Mouse (Mus musculus): ENCODE measurements at regions not wholly inside any gene's neighbourhood (a gene's known extent, or its start where the extent isn't known, plus 50 kb on each side); places are given as distances from the start of the nearest gene placed in this dataset.

DNA sequence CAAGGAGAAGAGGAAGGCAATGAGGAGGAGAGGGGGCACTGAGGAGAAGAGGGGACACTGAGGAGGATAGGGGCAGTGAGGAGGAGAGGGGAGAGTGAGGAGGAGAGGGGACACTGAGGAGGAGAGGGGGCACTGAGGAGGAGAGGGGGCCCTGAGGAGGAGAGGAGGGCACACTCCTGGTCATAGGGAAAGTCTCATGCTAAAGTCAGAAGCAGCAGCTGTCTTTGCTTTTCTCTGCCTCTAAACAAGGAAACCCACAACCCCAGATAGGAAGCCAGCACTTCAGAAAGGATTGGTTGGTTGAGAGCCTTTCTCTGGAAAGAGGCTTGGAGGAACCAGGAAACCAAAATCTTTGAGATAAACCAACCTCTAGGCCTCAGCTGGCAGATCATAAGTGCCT lies 94.3 kb upstream of the Pgrmc2 start:
- H3K36me3 ChIP-seq (ENCODE audit: control insufficient read depth, insufficient read depth, low read length, poor library complexity, severe bottlenecking): no peaks in the 10 kb centered on the region
- no peak for TF ChIP-seq CTCF (IDR thresholded peaks at IDR 0.05; ENCODE audit: low read depth, low read length)
- no peak for TF ChIP-seq POLR2A (IDR thresholded peaks at IDR 0.05; ENCODE audit: insufficient read depth, low read length)
- no peak for TF ChIP-seq EP300 (IDR thresholded peaks at IDR 0.05; ENCODE audit: insufficient read depth, low read depth, low read length)
- H3K27me3 ChIP-seq (ENCODE audit: control insufficient read depth, insufficient read depth, low read length, poor library complexity, severe bottlenecking): no peaks in the 10 kb centered on the region
- no peak overlapping the region for H3K9ac ChIP-seq (ENCODE audit: low read depth, poor library complexity, severe bottlenecking)
- peaks cover 3% of the 10 kb centered on the region for H3K4me1 ChIP-seq (ENCODE audit: control insufficient read depth, insufficient read depth, low read length)
- H3K9me3 ChIP-seq (replicated peaks; ENCODE audit: control insufficient read depth, insufficient read depth, low read length, poor library complexity, severe bottlenecking): no peaks in the 10 kb centered on the region
- no peak overlapping the region for H3K4me3 ChIP-seq (ENCODE audit: low read depth, low read length)
- no peak overlapping the region for H3K27ac ChIP-seq (ENCODE audit: insufficient read depth, low read length)

- Histone ChIP-seq H3K36me3 (ENCODE audit: control insufficient read depth, insufficient read depth, low read length, poor library complexity, severe bottlenecking) (no peaks in the 10 kb centered on the region), H3K9ac (ENCODE audit: low read depth, poor library complexity, severe bottlenecking) (no peak overlapping the region), H3K4me1 (ENCODE audit: control insufficient read depth, insufficient read depth, low read length) (peaks cover 3% of the 10 kb centered on the region), H3K27me3 (ENCODE audit: control insufficient read depth, insufficient read depth, low read length, poor library complexity, severe bottlenecking) (no peaks in the 10 kb centered on the region), H3K4me3 (ENCODE audit: low read depth, low read length) (no peak overlapping the region), H3K27ac (ENCODE audit: insufficient read depth, low read length) (no peak overlapping the region), H3K9me3 (replicated peaks; ENCODE audit: control insufficient read depth, insufficient read depth, low read length, poor library complexity, severe bottlenecking) (no peaks in the 10 kb centered on the region)
- TF ChIP-seq CTCF (IDR thresholded peaks at IDR 0.05; ENCODE audit: low read depth, low read length) (no peak), EP300 (IDR thresholded peaks at IDR 0.05; ENCODE audit: insufficient read depth, low read depth, low read length) (no peak), POLR2A (IDR thresholded peaks at IDR 0.05; ENCODE audit: insufficient read depth, low read length) (no peak)
Observed at GRCm38 (mm10) chr3:41175356-41175755, 92.5 kb upstream of the Pgrmc2 start.

- H3K4me3 ChIP-seq (ENCODE audit: low read depth, low read length): no peak overlapping the region
- H3K27ac ChIP-seq (ENCODE audit: insufficient read depth, low read length): no peak overlapping the region
- no peaks in the 10 kb centered on the region for H3K27me3 ChIP-seq (ENCODE audit: control insufficient read depth, insufficient read depth, low read length, poor library complexity, severe bottlenecking)
Observed at GRCm38 (mm10) chr3:41173561-41173960, 90.7 kb upstream of the Pgrmc2 start.

GRCm38 (mm10) chr3:41172306-41173215 lies 89.7 kb upstream of the Pgrmc2 start:
- no peak for TF ChIP-seq EP300 (IDR thresholded peaks at IDR 0.05; ENCODE audit: insufficient read depth, low read depth, low read length)
- Histone ChIP-seq H3K27me3 (ENCODE audit: control insufficient read depth, insufficient read depth, low read length, poor library complexity, severe bottlenecking) (no peaks in the 10 kb centered on the region), H3K36me3 (ENCODE audit: control insufficient read depth, insufficient read depth, low read length, poor library complexity, severe bottlenecking) (no peaks in the 10 kb centered on the region), H3K27ac (ENCODE audit: insufficient read depth, low read length) (no peak overlapping the region), H3K9ac (ENCODE audit: low read depth, poor library complexity, severe bottlenecking) (no peak overlapping the region), H3K9me3 (replicated peaks; ENCODE audit: control insufficient read depth, insufficient read depth, low read length, poor library complexity, severe bottlenecking) (no peaks in the 10 kb centered on the region), H3K4me3 (ENCODE audit: low read depth, low read length) (no peak overlapping the region), H3K4me1 (ENCODE audit: control insufficient read depth, insufficient read depth, low read length) (peaks cover 3% of the 10 kb centered on the region)

More at GRCm38 (mm10) chr3:41173561-41173960, 90.7 kb upstream of the Pgrmc2 start:
- TF ChIP-seq CTCF (IDR thresholded peaks at IDR 0.05; ENCODE audit: low read depth, low read length): no peak
- TF ChIP-seq POLR2A (IDR thresholded peaks at IDR 0.05; ENCODE audit: insufficient read depth, low read length): no peak
- TF ChIP-seq EP300 (IDR thresholded peaks at IDR 0.05; ENCODE audit: insufficient read depth, low read depth, low read length): no peak
- Histone ChIP-seq H3K4me1 (ENCODE audit: control insufficient read depth, insufficient read depth, low read length) (peaks cover 3% of the 10 kb centered on the region), H3K9me3 (replicated peaks; ENCODE audit: control insufficient read depth, insufficient read depth, low read length, poor library complexity, severe bottlenecking) (no peaks in the 10 kb centered on the region), H3K9ac (ENCODE audit: low read depth, poor library complexity, severe bottlenecking) (no peak overlapping the region), H3K36me3 (ENCODE audit: control insufficient read depth, insufficient read depth, low read length, poor library complexity, severe bottlenecking) (no peaks in the 10 kb centered on the region)

DNA sequence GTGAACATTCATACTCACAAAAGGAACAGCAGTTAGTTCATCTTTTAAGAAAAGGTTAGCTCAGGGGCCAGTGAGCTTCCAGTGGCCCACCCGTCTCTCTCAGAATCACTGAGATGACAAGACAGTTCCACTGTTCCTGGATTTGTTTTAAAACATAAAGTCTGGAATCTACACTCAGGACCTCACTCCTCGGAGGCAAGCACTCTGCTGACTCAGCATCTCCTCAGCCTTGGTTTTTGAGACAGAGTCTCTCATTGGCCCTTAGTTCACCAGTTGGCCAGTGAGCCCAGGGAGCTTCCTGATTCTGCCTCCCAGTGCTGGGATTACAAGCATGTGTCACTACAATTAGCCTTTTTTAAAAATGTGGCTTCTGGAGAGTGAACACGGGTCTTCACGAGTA lies 88.9 kb upstream of the Pgrmc2 start:
- Histone ChIP-seq H3K27me3 (ENCODE audit: control insufficient read depth, insufficient read depth, low read length, poor library complexity, severe bottlenecking) (no peaks in the 10 kb centered on the region), H3K27ac (ENCODE audit: insufficient read depth, low read length) (no peak overlapping the region), H3K9ac (ENCODE audit: low read depth, poor library complexity, severe bottlenecking) (no peak overlapping the region), H3K9me3 (replicated peaks; ENCODE audit: control insufficient read depth, insufficient read depth, low read length, poor library complexity, severe bottlenecking) (no peaks in the 10 kb centered on the region), H3K4me3 (ENCODE audit: low read depth, low read length) (no peak overlapping the region), H3K4me1 (ENCODE audit: control insufficient read depth, insufficient read depth, low read length) (peaks cover 3% of the 10 kb centered on the region), H3K36me3 (ENCODE audit: control insufficient read depth, insufficient read depth, low read length, poor library complexity, severe bottlenecking) (no peaks in the 10 kb centered on the region)
- TF ChIP-seq POLR2A (IDR thresholded peaks at IDR 0.05; ENCODE audit: insufficient read depth, low read length) (no peak), EP300 (IDR thresholded peaks at IDR 0.05; ENCODE audit: insufficient read depth, low read depth, low read length) (no peak), CTCF (IDR thresholded peaks at IDR 0.05; ENCODE audit: low read depth, low read length) (no peak)

GRCm38 (mm10) chr3:41171310-41171709 lies 88.5 kb upstream of the Pgrmc2 start:
- Histone ChIP-seq H3K4me3 (ENCODE audit: low read depth, low read length) (no peak overlapping the region), H3K36me3 (ENCODE audit: control insufficient read depth, insufficient read depth, low read length, poor library complexity, severe bottlenecking) (no peaks in the 10 kb centered on the region), H3K4me1 (ENCODE audit: control insufficient read depth, insufficient read depth, low read length) (peaks cover 3% of the 10 kb centered on the region), H3K27me3 (ENCODE audit: control insufficient read depth, insufficient read depth, low read length, poor library complexity, severe bottlenecking) (no peaks in the 10 kb centered on the region), H3K9ac (ENCODE audit: low read depth, poor library complexity, severe bottlenecking) (no peak overlapping the region), H3K27ac (ENCODE audit: insufficient read depth, low read length) (no peak overlapping the region), H3K9me3 (replicated peaks; ENCODE audit: control insufficient read depth, insufficient read depth, low read length, poor library complexity, severe bottlenecking) (no peaks in the 10 kb centered on the region)
- no peak for TF ChIP-seq POLR2A (IDR thresholded peaks at IDR 0.05; ENCODE audit: insufficient read depth, low read length)
- TF ChIP-seq EP300 (IDR thresholded peaks at IDR 0.05; ENCODE audit: insufficient read depth, low read depth, low read length): no peak
- TF ChIP-seq CTCF (IDR thresholded peaks at IDR 0.05; ENCODE audit: low read depth, low read length): no peak
